Mouse (Mus musculus): ENCODE measurements around the gene Krt84.

- TF ChIP-seq GATA1 (IDR thresholded peaks at IDR 0.05; ENCODE audit: borderline replicate concordance, low read length): no peak
- no peak for TF ChIP-seq FLI1 (IDR thresholded peaks at IDR 0.05; ENCODE audit: low read length)
Measured at GRCm38 (mm10) chr15:101573796-101574345, 41.3 kb upstream of the Krt84 start, which contains the start of gene Krt75.
